Mouse (Mus musculus) G1E (cell line): Measurements from ENCODE around the gene Adam30. TPM values are rescaled to one million over a fixed set of nuclear protein-coding genes. Genes with fewer than 3 reads are reported as not detected.
"Not testable (repeated sequence)": the region's sequence is repeated elsewhere in the genome, so short reads cannot be mapped to it uniquely, and the experiment has no call there.

Experiments used
- ATAC-seq: 2 replicates; pipeline ENCODE4 v1.8.0; 2016; ENCODE audit warnings: mild to moderate bottlenecking; ENCODE audit not compliant: insufficient number of reproducible peaks, poor library complexity, low FRiP score, severe bottlenecking; ENCODE audit errors: extremely low read depth
- DNase-seq: peaks from one replicate; pipeline ENCODE4 v3.0.0; 2012; ENCODE audit warnings: low spot score
- H3K27me3 ChIP-seq: 2 replicates; pipeline ENCODE4 v1.6.1; 2012; ENCODE audit warnings: mild to moderate bottlenecking, low read length, inconsistent platforms; ENCODE audit not compliant: insufficient read depth
- H3K36me3 ChIP-seq: replicated peaks from 2 replicates; pipeline ENCODE3; 2012; ENCODE audit warnings: mild to moderate bottlenecking, inconsistent platforms
- H3K4me1 ChIP-seq: 2 replicates; pipeline ENCODE4 v1.6.1; 2012; ENCODE audit warnings: low read depth, low read length, inconsistent platforms, mixed read lengths; ENCODE audit not compliant: insufficient read depth
- H3K4me3 ChIP-seq: 2 replicates; pipeline ENCODE4 v1.5.1; 2012; ENCODE audit warnings: low read depth, mild to moderate bottlenecking, inconsistent platforms, low read length, moderate library complexity, mixed read lengths
- H3K9me3 ChIP-seq: replicated peaks from 2 replicates; pipeline ENCODE4 v1.6.1; 2012; ENCODE audit warnings: inconsistent platforms
- CTCF ChIP-seq: IDR thresholded peaks from 2 replicates; pipeline ENCODE4 v1.5.1; 2012; ENCODE audit warnings: low read depth, low read length, inconsistent platforms, mixed read lengths
- GATA1 ChIP-seq: IDR thresholded peaks from 2 replicates; pipeline ENCODE4 v1.6.1; 2012; ENCODE audit warnings: borderline replicate concordance, low read length, inconsistent platforms, mixed read lengths
- GATA2 ChIP-seq: IDR thresholded peaks from 2 replicates; pipeline ENCODE4 v1.6.1; 2012; ENCODE audit warnings: low read depth, low read length, inconsistent platforms, borderline replicate concordance
- POLR2AphosphoS5 ChIP-seq: IDR thresholded peaks from 2 replicates; pipeline ENCODE4 v1.6.1; 2012; ENCODE audit warnings: low read depth, low read length, inconsistent platforms; ENCODE audit not compliant: insufficient replicate concordance
- TAL1 ChIP-seq: conservative IDR thresholded peaks from 2 replicates; pipeline ENCODE4 v1.6.1; 2012; ENCODE audit warnings: low read depth, low read length, inconsistent platforms, mixed read lengths
- polyA plus RNA-seq: library from polyadenylated mRNA; stranded (reverse); fragments of >175 nt; gene quantifications from 2 replicates; pipeline ENCODE4 v1.2.3, GENCODE M21; 2012
- total RNA-seq, 2 experiments: library from RNA; stranded (forward) in 1 of 2; stranded (reverse) in 1 of 2; fragments of 200-1000 nt in 1 of 2; fragments of >200 nt in 1 of 2; fragmentation: Nextera tagmentation in 1 of 2; gene quantifications; 2 replicates each; pipeline ENCODE4 v1.2.3; 2014 to 2017

The Adam30 gene
- total RNA-seq (2014; fragmentation: Nextera tagmentation) = not detected in 2 replicates
- 0.05 and 0.06 TPM in 2 replicates for total RNA-seq (2017)
- polyA plus RNA-seq = not detected in 2 replicates

DNA sequence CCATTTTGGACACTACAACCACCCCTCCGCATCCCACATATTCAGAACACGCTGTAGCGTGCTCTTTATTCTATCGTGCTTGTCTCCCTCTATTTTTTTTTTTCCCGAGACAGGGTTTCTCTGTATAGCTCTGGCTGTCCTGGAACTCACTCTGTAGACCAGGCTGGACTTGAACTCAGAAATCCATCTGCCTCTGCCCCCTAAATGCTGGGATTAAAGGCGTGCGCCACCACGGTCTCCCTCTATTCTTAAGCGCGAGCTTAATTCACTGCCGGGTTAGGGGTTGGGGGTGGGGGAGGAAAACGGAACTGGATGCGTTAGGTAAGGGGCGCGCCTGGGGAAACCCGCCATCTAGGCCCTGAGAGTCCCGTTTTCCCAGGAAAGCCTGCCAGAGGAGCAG is at the start of gene Adam30:
TSS of gene Adam30 (plus strand) at position 301 of the 400 bp plus-strand sequence.
- Histone ChIP-seq H3K4me1 (no peaks in the 10 kb centered on the region), H3K4me3 (no peak within 1 kb of the TSS), H3K9me3 (peaks cover 39% of the 10 kb centered on the region), H3K36me3 (no peaks in the 10 kb centered on the region), H3K27me3 (no peaks in the 10 kb centered on the region)
- no peak for TF ChIP-seq GATA1
- TF ChIP-seq TAL1 = no peak
- no peak for TF ChIP-seq CTCF
- TF ChIP-seq GATA2 = no peak
- TF ChIP-seq POLR2AphosphoS5 = no peak
- no peak for ATAC-seq
- no peak for DNase-seq

DNA sequence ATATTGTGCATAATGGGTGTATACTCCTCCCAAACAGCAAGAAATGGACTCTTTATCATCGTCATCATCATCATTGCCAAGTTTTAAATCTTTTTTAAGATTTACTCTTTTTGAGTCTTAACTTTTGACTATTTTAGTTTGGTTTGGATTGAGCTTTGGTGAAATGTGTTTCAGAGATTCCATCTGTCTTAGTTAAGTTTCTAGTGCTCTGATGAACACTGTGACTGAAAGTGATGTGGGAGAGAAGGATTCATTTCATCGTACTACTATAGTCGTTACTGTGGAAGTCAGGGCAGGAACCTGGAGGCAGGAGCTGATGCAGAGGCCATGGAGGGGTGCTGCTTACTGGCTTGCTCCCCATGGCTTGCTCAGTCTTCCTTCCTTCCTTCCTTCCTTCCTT is 42.2 kb upstream of the Adam30 start:
- no peaks in the 10 kb centered on the region for H3K27me3 ChIP-seq
- H3K9me3 ChIP-seq = peaks cover 53% of the 10 kb centered on the region
- H3K36me3 ChIP-seq = no peaks in the 10 kb centered on the region
- DNase-seq (no peak), ATAC-seq (no peak)
- H3K4me1 ChIP-seq = no peaks in the 10 kb centered on the region
- H3K4me3 ChIP-seq = no peak overlapping the region
- no peak for TF ChIP-seq CTCF
- no peak for TF ChIP-seq TAL1
- no peak for TF ChIP-seq POLR2AphosphoS5
- no peak for TF ChIP-seq GATA2
- TF ChIP-seq GATA1 = no peak

DNA sequence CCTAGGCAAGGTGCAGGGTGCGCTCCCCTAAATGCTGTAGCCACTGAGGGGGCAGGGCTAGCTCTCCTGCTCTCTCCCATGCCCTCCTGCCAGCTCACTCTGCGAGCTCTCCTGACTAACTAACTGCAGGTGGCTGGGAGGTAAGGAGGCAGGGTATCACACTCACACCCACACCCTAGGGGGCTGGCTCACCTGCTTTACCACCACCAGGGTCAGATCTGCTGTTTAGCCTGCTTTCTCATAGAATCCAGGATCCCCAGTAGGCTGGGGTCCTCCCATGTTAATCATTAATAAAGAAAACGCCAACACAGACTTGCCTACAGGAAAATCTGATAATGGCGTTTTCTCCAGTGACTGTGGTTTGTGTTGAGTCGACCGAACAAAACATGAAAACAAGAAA is 41.1 kb upstream of the Adam30 start:
- Histone ChIP-seq H3K4me1 (no peaks in the 10 kb centered on the region), H3K9me3 (peaks cover 59% of the 10 kb centered on the region), H3K27me3 (no peaks in the 10 kb centered on the region; the same call in 1 of the 2 replicates), H3K4me3 (no peak overlapping the region), H3K36me3 (no peaks in the 10 kb centered on the region)
- TF ChIP-seq GATA1 (no peak), TAL1 (no peak), POLR2AphosphoS5 (no peak), CTCF (no peak), GATA2 (no peak)
- no peak for DNase-seq
- ATAC-seq = no peak

DNA sequence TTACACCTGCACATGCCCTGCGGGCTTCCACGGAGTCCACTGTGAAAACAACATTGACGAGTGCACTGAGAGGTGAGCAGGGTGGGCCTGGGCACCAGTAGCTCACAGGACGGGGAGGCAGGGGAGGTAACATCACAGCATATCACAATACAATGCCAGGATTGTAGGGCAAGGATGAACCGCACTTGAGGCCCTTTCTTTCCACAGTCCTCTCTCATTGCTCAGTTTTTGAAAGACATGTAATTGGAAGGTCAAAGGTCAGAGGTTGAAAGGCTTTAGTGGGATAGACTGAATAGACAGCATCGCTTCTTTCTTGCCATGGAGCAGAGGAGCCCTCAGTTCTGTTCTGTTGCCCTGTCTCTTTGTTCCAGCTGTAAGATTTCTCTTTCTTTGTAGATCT is 39.5 kb upstream of the Adam30 start:
- no peaks in the 10 kb centered on the region; the same call in 1 of the 2 replicates for H3K27me3 ChIP-seq
- no peak for ATAC-seq
- H3K4me1 ChIP-seq = no peaks in the 10 kb centered on the region
- TF ChIP-seq CTCF = no peak
- H3K9me3 ChIP-seq = peaks cover 61% of the 10 kb centered on the region
- H3K4me3 ChIP-seq = no peak overlapping the region
- DNase-seq = no peak
- H3K36me3 ChIP-seq = no peaks in the 10 kb centered on the region

GRCm38 (mm10) chr3:98127775-98128174 is 32.7 kb upstream of the Adam30 start:
- ATAC-seq (no peak), DNase-seq (no peak)
- TF ChIP-seq GATA1 (no peak), GATA2 (no peak), POLR2AphosphoS5 (no peak), TAL1 (no peak), CTCF (no peak)
- Histone ChIP-seq H3K36me3 (no peaks in the 10 kb centered on the region), H3K4me1 (no peaks in the 10 kb centered on the region), H3K9me3 (peaks cover 60% of the 10 kb centered on the region), H3K4me3 (no peak overlapping the region), H3K27me3 (no peaks in the 10 kb centered on the region; the same call in 1 of the 2 replicates)

- H3K4me1 ChIP-seq = no peaks in the 10 kb centered on the region
- TF ChIP-seq CTCF = no peak
- no peak for TF ChIP-seq TAL1
- TF ChIP-seq GATA2 = no peak
- TF ChIP-seq POLR2AphosphoS5 = no peak
- TF ChIP-seq GATA1 = no peak
- H3K9me3 ChIP-seq = peaks cover 58% of the 10 kb centered on the region
- no peak overlapping the region for H3K4me3 ChIP-seq
- DNase-seq (no peak), ATAC-seq (no peak; the same call in 1 of the 2 replicates)
- no peaks in the 10 kb centered on the region; the same call in 1 of the 2 replicates for H3K27me3 ChIP-seq
- H3K36me3 ChIP-seq = no peaks in the 10 kb centered on the region
These were observed 31.7 kb upstream of the Adam30 start for GRCm38 (mm10) chr3:98128716-98129115.

GRCm38 (mm10) chr3:98132140-98132539 is 28.3 kb upstream of the Adam30 start:
- H3K36me3 ChIP-seq, DNase-seq, H3K27me3 ChIP-seq, H3K4me1 ChIP-seq, H3K4me3 ChIP-seq, ATAC-seq: not testable (repeated sequence)
- H3K9me3 ChIP-seq = peaks cover 66% of the 10 kb centered on the region
